Mouse (Mus musculus) ES-E14 (cell line): ENCODE data around the gene Cd200r3.

Source experiments
- CHD2 ChIP-seq: IDR thresholded peaks from 2 replicates; pipeline ENCODE4 v1.6.1; 2014; ENCODE audit warnings: mild to moderate bottlenecking, low read depth, low read length, inconsistent platforms
- ZNF384 ChIP-seq: IDR thresholded peaks from 2 replicates; pipeline ENCODE4 v1.6.1; 2012; ENCODE audit warnings: low read depth, low read length, inconsistent platforms

DNA sequence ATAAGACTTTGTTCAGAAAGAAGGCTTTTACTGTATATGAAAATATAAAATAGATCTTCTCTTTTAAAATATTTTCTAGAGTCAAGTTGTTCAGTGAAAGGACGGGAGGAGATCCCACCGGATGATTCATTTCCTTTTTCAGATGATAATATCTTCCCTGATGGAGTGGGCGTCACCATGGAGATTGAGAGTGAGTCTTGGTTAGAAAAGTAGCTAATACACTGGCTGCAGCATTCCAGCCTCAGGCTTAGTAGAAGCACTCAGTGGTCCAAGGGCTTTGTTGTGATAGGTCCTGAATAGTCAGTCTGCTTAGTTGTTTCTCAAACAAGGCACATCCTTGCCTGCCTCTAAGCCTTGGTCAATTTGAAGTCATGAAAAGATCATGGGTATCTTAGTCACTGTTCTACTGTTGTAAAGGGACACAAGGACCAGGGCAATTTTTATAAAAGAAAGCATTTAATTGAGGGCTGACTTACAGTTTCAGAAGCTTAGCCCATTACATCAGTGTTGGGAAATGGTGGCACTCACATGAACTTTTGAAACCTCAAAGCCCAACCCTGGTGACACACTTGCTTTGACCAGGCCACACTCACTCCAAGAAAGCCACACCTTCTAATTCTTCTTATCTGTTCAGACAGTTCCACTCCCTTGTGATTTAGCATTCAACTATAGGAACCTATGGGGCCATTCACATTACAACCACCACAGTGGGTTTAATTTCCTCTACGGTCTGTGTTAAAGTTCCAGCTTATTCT is 8.1 kb downstream of the Cd200r3 start:
- no peak for TF ChIP-seq CHD2
- no peak for TF ChIP-seq ZNF384
